Mouse (Mus musculus): Measurements from ENCODE around the gene Srsf5. TPM values are rescaled to one million over a fixed set of nuclear protein-coding genes. Genes with fewer than 3 reads are reported as not detected.

The Srsf5 gene
- polyA plus RNA-seq (2011; ENCODE audit: insufficient read depth, insufficient read length, low replicate concordance, missing spikeins) = 400 and 411 TPM in 2 replicates

- WGBS = under 1% methylated on average over 57 of the region's 57 CpGs
- peaks cover 2% of the 10 kb centered on the region; the same call in 1 of the 2 replicates for H3K4me1 ChIP-seq (ENCODE audit: control insufficient read depth, insufficient read depth, low read length)
- H3K4me3 ChIP-seq (replicated peaks; ENCODE audit: control insufficient read depth, low read depth, low read length) = peak within 1 kb of the TSS; percentile 97
- H3K27ac ChIP-seq (ENCODE audit: control insufficient read depth, insufficient read depth, low read depth, low read length, poor library complexity) = peak within 1 kb of the TSS; percentile 99
- TF ChIP-seq POLR2A (IDR thresholded peaks at IDR 0.05; ENCODE audit: borderline replicate concordance, control insufficient read depth, low read depth, low read length) = peak; percentile 97
- peak; percentile 22; the same call in 1 of the 2 replicates for TF ChIP-seq CTCF (IDR thresholded peaks at IDR 0.05; ENCODE audit: control insufficient read depth, insufficient read depth, low read length)
Measured at GRCm38 (mm10) chr12:80945334-80945995, at the start of gene Srsf5. Gene Srsf5, plus strand, starts transcription at chr12:80945504.

GRCm38 (mm10) chr12:80909631-80910030 is 35.7 kb upstream of the Srsf5 start:
- no peak for TF ChIP-seq CTCF (IDR thresholded peaks at IDR 0.05; ENCODE audit: control insufficient read depth, insufficient read depth, low read length)
- no peak for TF ChIP-seq POLR2A (IDR thresholded peaks at IDR 0.05; ENCODE audit: borderline replicate concordance, control insufficient read depth, low read depth, low read length)
- no peak overlapping the region for H3K4me3 ChIP-seq (replicated peaks; ENCODE audit: control insufficient read depth, low read depth, low read length)
- H3K27ac ChIP-seq (ENCODE audit: control insufficient read depth, insufficient read depth, low read depth, low read length, poor library complexity) = no peak overlapping the region
- 83% methylated on average over 8 of the region's 8 CpGs for WGBS
- no peaks in the 10 kb centered on the region for H3K4me1 ChIP-seq (ENCODE audit: control insufficient read depth, insufficient read depth, low read length)

GRCm38 (mm10) chr12:80917764-80918163 is 27.5 kb upstream of the Srsf5 start:
- WGBS = 52% methylated on average over 7 of the region's 7 CpGs
- H3K4me1 ChIP-seq (ENCODE audit: control insufficient read depth, insufficient read depth, low read length) = no peaks in the 10 kb centered on the region
- H3K27ac ChIP-seq (ENCODE audit: control insufficient read depth, insufficient read depth, low read depth, low read length, poor library complexity) = no peak overlapping the region
- H3K4me3 ChIP-seq (replicated peaks; ENCODE audit: control insufficient read depth, low read depth, low read length) = no peak overlapping the region
- TF ChIP-seq POLR2A (IDR thresholded peaks at IDR 0.05; ENCODE audit: borderline replicate concordance, control insufficient read depth, low read depth, low read length) (no peak), CTCF (IDR thresholded peaks at IDR 0.05; ENCODE audit: control insufficient read depth, insufficient read depth, low read length) (peak; percentile 90)

- WGBS = 85% methylated on average over 5 of the region's 5 CpGs
- Histone ChIP-seq H3K4me3 (replicated peaks; ENCODE audit: control insufficient read depth, low read depth, low read length) (no peak overlapping the region), H3K27ac (ENCODE audit: control insufficient read depth, insufficient read depth, low read depth, low read length, poor library complexity) (no peak overlapping the region), H3K4me1 (ENCODE audit: control insufficient read depth, insufficient read depth, low read length) (no peaks in the 10 kb centered on the region)
- no peak for TF ChIP-seq CTCF (IDR thresholded peaks at IDR 0.05; ENCODE audit: control insufficient read depth, insufficient read depth, low read length)
- TF ChIP-seq POLR2A (IDR thresholded peaks at IDR 0.05; ENCODE audit: borderline replicate concordance, control insufficient read depth, low read depth, low read length) = no peak
Measured at GRCm38 (mm10) chr12:80921301-80921700, 24.0 kb upstream of the Srsf5 start.

DNA sequence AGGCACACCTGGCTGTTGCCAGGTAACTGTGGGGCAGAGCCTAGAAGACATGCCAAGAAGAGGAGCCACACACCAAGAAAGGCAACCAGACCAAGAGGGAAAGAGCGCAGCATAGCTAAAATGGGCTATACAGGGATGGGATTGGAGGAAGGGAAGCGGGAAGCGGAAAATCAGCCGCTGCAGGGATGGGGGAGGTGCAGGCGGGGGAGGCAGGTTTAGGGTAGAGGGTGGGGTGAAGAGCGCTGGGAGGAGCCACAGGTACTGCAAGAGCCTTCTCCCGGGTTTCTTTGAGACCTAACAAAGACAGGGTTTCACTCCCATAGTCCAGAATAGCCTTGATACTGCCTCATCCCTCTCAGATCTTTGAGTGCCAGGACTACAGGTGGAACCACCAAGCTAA is 22.4 kb upstream of the Srsf5 start:
- 60% methylated on average over 7 of the region's 7 CpGs for WGBS
- TF ChIP-seq CTCF (IDR thresholded peaks at IDR 0.05; ENCODE audit: control insufficient read depth, insufficient read depth, low read length) (no peak), POLR2A (IDR thresholded peaks at IDR 0.05; ENCODE audit: borderline replicate concordance, control insufficient read depth, low read depth, low read length) (no peak)
- H3K4me3 ChIP-seq (replicated peaks; ENCODE audit: control insufficient read depth, low read depth, low read length) = no peak overlapping the region
- no peak overlapping the region for H3K27ac ChIP-seq (ENCODE audit: control insufficient read depth, insufficient read depth, low read depth, low read length, poor library complexity)
- H3K4me1 ChIP-seq (ENCODE audit: control insufficient read depth, insufficient read depth, low read length) = no peaks in the 10 kb centered on the region

DNA sequence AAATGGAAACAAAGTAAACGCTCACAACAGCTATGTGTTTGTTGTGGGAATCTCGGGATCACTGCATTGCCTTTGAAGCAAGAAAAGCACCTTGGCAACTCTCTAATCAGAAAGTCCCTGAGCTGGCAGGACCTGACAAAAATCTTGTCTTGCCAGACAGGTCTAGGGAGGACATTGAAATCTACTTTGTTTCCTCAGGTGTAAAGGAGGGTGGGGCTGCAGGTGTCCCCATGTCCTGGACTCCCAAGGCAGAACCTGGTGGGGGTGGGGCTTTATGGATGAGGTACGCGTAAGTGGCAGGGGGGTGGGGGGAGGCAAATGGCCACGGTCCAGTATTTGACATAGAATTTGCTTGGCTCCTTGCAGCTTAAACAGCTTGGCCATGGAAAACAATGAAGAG is 21.7 kb upstream of the Srsf5 start:
- TF ChIP-seq CTCF (IDR thresholded peaks at IDR 0.05; ENCODE audit: control insufficient read depth, insufficient read depth, low read length) (no peak), POLR2A (IDR thresholded peaks at IDR 0.05; ENCODE audit: borderline replicate concordance, control insufficient read depth, low read depth, low read length) (no peak)
- WGBS = 84% methylated on average over 5 of the region's 5 CpGs
- Histone ChIP-seq H3K27ac (ENCODE audit: control insufficient read depth, insufficient read depth, low read depth, low read length, poor library complexity) (no peak overlapping the region), H3K4me3 (replicated peaks; ENCODE audit: control insufficient read depth, low read depth, low read length) (no peak overlapping the region), H3K4me1 (ENCODE audit: control insufficient read depth, insufficient read depth, low read length) (no peaks in the 10 kb centered on the region)

DNA sequence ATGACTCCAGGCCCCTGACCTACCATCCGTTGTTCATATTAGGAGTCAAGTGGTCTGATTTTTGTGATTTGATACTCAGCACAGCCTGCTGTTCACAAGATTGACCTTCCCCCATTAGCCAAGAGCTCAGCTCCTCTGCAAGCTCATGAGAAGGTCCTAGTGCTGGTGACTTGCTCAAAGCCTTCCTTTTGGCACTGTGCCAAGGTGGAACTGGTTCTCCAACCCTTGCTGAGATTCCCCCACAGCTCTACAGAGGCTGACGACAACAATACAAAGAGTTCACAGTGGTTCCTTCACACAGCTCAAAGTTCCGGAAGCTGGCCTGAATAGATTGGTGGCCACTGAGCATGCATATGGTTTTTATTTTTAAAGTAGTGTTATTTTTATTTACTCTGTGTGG is 21.1 kb upstream of the Srsf5 start:
- H3K4me3 ChIP-seq (replicated peaks; ENCODE audit: control insufficient read depth, low read depth, low read length) = no peak overlapping the region
- no peak for TF ChIP-seq CTCF (IDR thresholded peaks at IDR 0.05; ENCODE audit: control insufficient read depth, insufficient read depth, low read length)
- no peak for TF ChIP-seq POLR2A (IDR thresholded peaks at IDR 0.05; ENCODE audit: borderline replicate concordance, control insufficient read depth, low read depth, low read length)
- WGBS = 64% methylated on average over 3 of the region's 3 CpGs
- H3K27ac ChIP-seq (ENCODE audit: control insufficient read depth, insufficient read depth, low read depth, low read length, poor library complexity) = no peak overlapping the region
- H3K4me1 ChIP-seq (ENCODE audit: control insufficient read depth, insufficient read depth, low read length) = no peaks in the 10 kb centered on the region

- Histone ChIP-seq H3K27ac (ENCODE audit: control insufficient read depth, insufficient read depth, low read depth, low read length, poor library complexity) (no peak overlapping the region), H3K4me3 (replicated peaks; ENCODE audit: control insufficient read depth, low read depth, low read length) (no peak overlapping the region), H3K4me1 (ENCODE audit: control insufficient read depth, insufficient read depth, low read length) (no peaks in the 10 kb centered on the region)
- 81% methylated on average over 7 of the region's 7 CpGs for WGBS
- no peak for TF ChIP-seq CTCF (IDR thresholded peaks at IDR 0.05; ENCODE audit: control insufficient read depth, insufficient read depth, low read length)
- no peak for TF ChIP-seq POLR2A (IDR thresholded peaks at IDR 0.05; ENCODE audit: borderline replicate concordance, control insufficient read depth, low read depth, low read length)
Measured at GRCm38 (mm10) chr12:80925919-80926318, 19.4 kb upstream of the Srsf5 start.
